Mouse (Mus musculus): ENCODE data around the gene Taf3. TPM values are rescaled to one million over a fixed set of nuclear protein-coding genes. Genes with fewer than 3 reads are reported as not detected.
A peak's percentile ranks its signal among the peaks of the same experiment; 100 is the strongest.

Taf3 gene
- total RNA-seq, 4 experiments from 2014 or later = 7.7 to 8.8 (median 8.0) TPM

GRCm38 (mm10) chr2:9889651-9890183 lies 158.7 kb downstream of the Taf3 start, which contains the start of gene Gata3:
Gene Gata3 (minus strand): TSS chr2:9890034.
- no peak for DNase-seq (ENCODE audit: low spot score)

GRCm38 (mm10) chr2:9888913-9889650 lies 159.3 kb downstream of the Taf3 start, which contains the start of gene 9230102O04Rik:
Gene 9230102O04Rik (minus strand): TSS chr2:9889540.
- no peak for DNase-seq (ENCODE audit: low spot score)

GRCm38 (mm10) chr2:9887636-9888035 lies 160.8 kb downstream of the Taf3 start:
- no peak for DNase-seq (ENCODE audit: low spot score)

- no peak for DNase-seq (ENCODE audit: low spot score)
Observed at GRCm38 (mm10) chr2:9886921-9887610, 161.3 kb downstream of the Taf3 start.

- DNase-seq (ENCODE audit: low spot score) = no peak
Observed at GRCm38 (mm10) chr2:9886031-9886430, 162.4 kb downstream of the Taf3 start.

- no peak for DNase-seq (ENCODE audit: low spot score)
Observed at GRCm38 (mm10) chr2:9885217-9885770, 163.1 kb downstream of the Taf3 start.

- DNase-seq (ENCODE audit: low spot score) = no peak
Observed at GRCm38 (mm10) chr2:9884533-9885216, 163.7 kb downstream of the Taf3 start.

GRCm38 (mm10) chr2:9883803-9884532 lies 164.4 kb downstream of the Taf3 start:
- DNase-seq (ENCODE audit: low spot score) = no peak

- DNase-seq (ENCODE audit: low spot score) = no peak
Observed at GRCm38 (mm10) chr2:9882926-9883802, 165.2 kb downstream of the Taf3 start.

- peak; percentile 21 for DNase-seq (ENCODE audit: low spot score)
Observed at GRCm38 (mm10) chr2:9882371-9882925, 165.9 kb downstream of the Taf3 start.

GRCm38 (mm10) chr2:9881611-9882023 lies 166.8 kb downstream of the Taf3 start:
- DNase-seq (ENCODE audit: low spot score) = no peak

DNA sequence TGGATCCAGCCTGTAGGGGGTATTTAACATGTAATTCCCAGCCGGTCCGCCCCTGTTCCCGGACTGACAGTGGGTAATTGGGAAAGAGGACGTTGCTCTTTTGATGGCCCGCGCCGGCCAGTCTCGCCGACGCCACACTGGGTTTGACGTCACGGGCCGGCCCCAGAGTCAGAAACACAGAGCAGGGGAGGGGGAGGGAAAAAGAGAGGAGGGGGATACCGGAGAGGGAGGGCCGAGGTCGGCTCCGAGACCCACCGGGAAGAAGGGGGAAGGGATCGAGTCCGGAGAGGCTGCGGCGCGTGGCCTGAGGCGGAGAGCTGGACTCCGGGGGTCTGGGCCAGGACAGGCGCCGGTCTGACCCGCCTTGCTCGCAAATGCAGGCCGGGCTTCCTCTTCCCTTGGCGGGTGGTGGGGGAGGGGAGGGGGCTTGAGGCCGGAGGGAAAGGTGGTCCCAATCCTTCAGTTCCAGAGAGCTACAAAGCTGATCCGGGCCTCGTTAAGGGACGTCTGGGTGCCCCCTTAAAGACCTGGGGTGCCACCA lies 167.3 kb downstream of the Taf3 start, which contains the start of gene 4930412O13Rik:
Gene 4930412O13Rik (plus strand): TSS at position 202 of the 541 bp plus-strand sequence.
- DNase-seq (ENCODE audit: low spot score) = no peak

- DNase-seq (ENCODE audit: low spot score) = no peak
Observed at GRCm38 (mm10) chr2:9880271-9880670, 168.1 kb downstream of the Taf3 start.

- DNase-seq (ENCODE audit: low spot score) = peak; percentile 91
Observed at GRCm38 (mm10) chr2:9879493-9879892, 168.9 kb downstream of the Taf3 start.

GRCm38 (mm10) chr2:9879092-9879491 lies 169.3 kb downstream of the Taf3 start:
- no peak for DNase-seq (ENCODE audit: low spot score)

DNA sequence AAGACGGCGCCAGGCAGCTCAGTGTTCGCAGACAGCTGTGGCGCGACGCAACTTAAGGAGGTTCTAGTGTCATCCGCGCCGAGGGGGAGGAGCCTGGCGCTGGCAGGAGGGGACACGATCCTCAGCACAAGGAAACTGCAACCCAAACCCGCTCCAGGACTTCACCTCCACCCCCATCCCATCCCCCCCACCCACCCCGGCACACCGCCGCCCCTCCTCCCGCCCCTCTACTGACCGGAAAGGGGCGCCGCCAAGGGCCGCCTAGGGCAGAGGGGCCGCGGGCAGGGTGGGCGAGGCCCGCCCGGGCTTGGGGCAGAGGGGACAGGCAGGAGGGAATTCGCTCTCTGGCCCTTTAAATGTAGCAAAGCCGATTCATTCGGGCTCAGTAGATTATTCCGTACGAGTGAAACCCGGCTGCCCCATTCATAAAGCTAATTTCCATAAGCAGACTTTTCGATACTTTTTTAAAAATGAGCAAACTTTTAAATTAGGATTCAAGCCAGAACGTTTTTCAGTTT lies 169.8 kb downstream of the Taf3 start:
- DNase-seq (ENCODE audit: low spot score) = peak; percentile 41

DNA sequence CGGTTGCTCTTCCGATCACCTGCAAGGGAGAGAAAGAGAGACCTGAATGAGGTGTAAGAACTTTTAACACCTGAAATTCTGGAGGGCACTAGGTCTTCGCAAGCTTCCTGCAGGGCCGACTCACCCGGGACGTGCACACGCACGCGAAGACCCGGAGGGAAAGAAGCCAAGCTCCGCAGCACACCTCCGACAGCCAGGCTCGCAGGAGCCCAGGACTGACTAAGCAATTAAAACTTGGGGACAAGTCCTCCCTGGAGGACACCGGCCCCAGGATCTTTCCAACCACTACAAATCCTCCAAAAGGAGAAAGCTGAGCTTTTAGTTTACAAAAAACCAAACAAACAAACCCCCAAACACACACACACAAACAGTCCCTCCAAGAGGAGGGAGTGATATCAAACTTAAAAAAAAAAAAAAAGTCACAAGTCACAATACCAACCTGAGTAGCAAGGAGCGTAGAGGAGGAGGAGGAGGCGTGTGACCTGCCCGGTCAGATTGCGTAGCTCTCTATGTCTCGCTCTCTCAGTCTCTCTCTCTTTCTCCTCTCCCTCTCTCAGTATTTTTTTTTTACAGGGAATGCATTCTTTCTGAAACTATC lies 170.3 kb downstream of the Taf3 start:
- DNase-seq (ENCODE audit: low spot score) = no peak

GRCm38 (mm10) chr2:9877326-9877690 lies 171.1 kb downstream of the Taf3 start:
- no peak for DNase-seq (ENCODE audit: low spot score)

Data from heart, adult 8-10 months (tissue).